Mouse (Mus musculus) forebrain, embryonic 13.5 days (tissue): ENCODE results near the gene Fbxl7. TPM values are rescaled to one million over a fixed set of nuclear protein-coding genes. Genes with fewer than 3 reads are reported as not detected.

Experiments
- ATAC-seq: fragments of 200-750 bp; cut with Nextera tagmentation; 2 replicates; pipeline ENCODE4 v1.8.0; 2017
- H3K27ac ChIP-seq: fragments of 300-500 bp; sonication (generic); 2 replicates; pipeline ENCODE4 v1.5.1; 2015; ENCODE audit warnings: inconsistent platforms, mild to moderate bottlenecking, moderate library complexity
- H3K27me3 ChIP-seq: fragments of 300-500 bp; sonication (generic); 2 replicates; pipeline ENCODE4 v1.6.1; 2015; ENCODE audit warnings: mild to moderate bottlenecking, inconsistent platforms
- H3K36me3 ChIP-seq: fragments of 300-500 bp; sonication (generic); 2 replicates; pipeline ENCODE4 v1.6.1; 2015; ENCODE audit warnings: mild to moderate bottlenecking, inconsistent platforms; ENCODE audit not compliant: poor library complexity, severe bottlenecking
- H3K4me1 ChIP-seq: fragments of 300-500 bp; sonication (generic); 2 replicates; pipeline ENCODE4 v1.6.1; 2015; ENCODE audit warnings: inconsistent platforms
- H3K4me2 ChIP-seq: fragments of 300-500 bp; sonication (generic); 2 replicates; pipeline ENCODE4 v1.6.1; 2015; ENCODE audit warnings: inconsistent platforms, mild to moderate bottlenecking, moderate library complexity
- H3K4me3 ChIP-seq: fragments of 300-500 bp; sonication (generic); 2 replicates; pipeline ENCODE4 v1.5.1; 2015; ENCODE audit warnings: mild to moderate bottlenecking, inconsistent platforms
- H3K9ac ChIP-seq: fragments of 300-500 bp; sonication (generic); 2 replicates; pipeline ENCODE4 v1.6.1; 2015; ENCODE audit warnings: mild to moderate bottlenecking, inconsistent platforms
- H3K9me3 ChIP-seq: fragments of 300-500 bp; sonication (generic); replicated peaks from 2 replicates; pipeline ENCODE4 v1.6.1; 2016; ENCODE audit warnings: inconsistent platforms
- WGBS: fragments of 180-500 bp; shearing (Covaris S2); methylation state at CpG from one replicate; pipeline ENCODE4 v1.1.7; 2015; 5-methylcytosine and 5-hydroxymethylcytosine counted together
- polyA plus RNA-seq: library from polyadenylated mRNA; unstranded; fragments of >200 nt; fragmentation: Nextera tagmentation; extraction: Ambion mirVana; gene quantifications from 2 replicates; pipeline ENCODE4 v1.2.1, GENCODE M21; 2015

Gene Fbxl7
- polyA plus RNA-seq, 1 experiment from 2014 or later = 7.4 TPM

GRCm38 (mm10) chr15:26579947-26580709 lies 315.3 kb downstream of the Fbxl7 start:
- Histone ChIP-seq H3K9me3 (no peaks in the 10 kb centered on the region), H3K27me3 (no peaks in the 10 kb centered on the region), H3K36me3 (no peaks in the 10 kb centered on the region), H3K4me1 (no peaks in the 10 kb centered on the region), H3K4me3 (no peak overlapping the region), H3K9ac (no peak overlapping the region), H3K4me2 (no peak overlapping the region), H3K27ac (no peak overlapping the region)
- 0 out of 2 replicates have a peak, but pooled peaks have one; percentile 13 for ATAC-seq
- WGBS = 87% methylated on average over 8 of the region's 8 CpGs

GRCm38 (mm10) chr15:26578500-26578899 lies 316.9 kb downstream of the Fbxl7 start:
- ATAC-seq = no peak
- Histone ChIP-seq H3K4me1 (no peaks in the 10 kb centered on the region), H3K9ac (no peak overlapping the region)

GRCm38 (mm10) chr15:26566076-26566475 lies 329.3 kb downstream of the Fbxl7 start:
- H3K4me3 ChIP-seq = no peak overlapping the region
- H3K4me2 ChIP-seq = no peak overlapping the region
- H3K27ac ChIP-seq = no peak overlapping the region
- no peak for ATAC-seq
- 91% methylated on average over 2 of the region's 2 CpGs for WGBS
- no peaks in the 10 kb centered on the region for H3K27me3 ChIP-seq
- no peaks in the 10 kb centered on the region for H3K4me1 ChIP-seq
- no peak overlapping the region for H3K9ac ChIP-seq
- H3K9me3 ChIP-seq = no peaks in the 10 kb centered on the region
- H3K36me3 ChIP-seq = no peaks in the 10 kb centered on the region

More at GRCm38 (mm10) chr15:26578500-26578899, 316.9 kb downstream of the Fbxl7 start:
- Histone ChIP-seq H3K27me3 (no peaks in the 10 kb centered on the region), H3K4me2 (no peak overlapping the region), H3K27ac (no peak overlapping the region), H3K4me3 (no peak overlapping the region), H3K36me3 (no peaks in the 10 kb centered on the region), H3K9me3 (no peaks in the 10 kb centered on the region)
- WGBS = 89% methylated on average over 1 of the region's 1 CpGs

- peaks cover 5% of the 10 kb centered on the region for H3K36me3 ChIP-seq
- H3K4me3 ChIP-seq = no peak overlapping the region
- 16% methylated on average over 10 of the region's 10 CpGs for WGBS
- no peak overlapping the region for H3K27ac ChIP-seq
- no peak overlapping the region for H3K9ac ChIP-seq
- H3K9me3 ChIP-seq = no peaks in the 10 kb centered on the region
- ATAC-seq = no peak
- no peak overlapping the region for H3K4me2 ChIP-seq
- no peaks in the 10 kb centered on the region for H3K4me1 ChIP-seq
- H3K27me3 ChIP-seq = no peaks in the 10 kb centered on the region
Observed at GRCm38 (mm10) chr15:26553620-26554019, 341.8 kb downstream of the Fbxl7 start.

- 20% methylated on average over 3 of the region's 3 CpGs for WGBS
- no peak overlapping the region for H3K27ac ChIP-seq
- H3K9me3 ChIP-seq = no peaks in the 10 kb centered on the region
- peaks cover 10% of the 10 kb centered on the region for H3K4me1 ChIP-seq
- H3K4me3 ChIP-seq = no peak overlapping the region
- H3K4me2 ChIP-seq = no peak overlapping the region
- H3K36me3 ChIP-seq = no peaks in the 10 kb centered on the region
- peak; percentile 80 for ATAC-seq
- no peak overlapping the region for H3K9ac ChIP-seq
- H3K27me3 ChIP-seq = peaks cover 24% of the 10 kb centered on the region
Observed at GRCm38 (mm10) chr15:26533997-26534700, 361.2 kb downstream of the Fbxl7 start.

GRCm38 (mm10) chr15:26519220-26519631 lies 376.2 kb downstream of the Fbxl7 start:
- no peak overlapping the region for H3K9ac ChIP-seq
- WGBS = 48% methylated on average over 6 of the region's 6 CpGs
- H3K4me3 ChIP-seq = no peak overlapping the region
- no peak overlapping the region for H3K27ac ChIP-seq
- H3K36me3 ChIP-seq = no peaks in the 10 kb centered on the region
- peak; percentile 88 for ATAC-seq
- peaks cover 7% of the 10 kb centered on the region; the same call in 1 of the 2 replicates for H3K4me1 ChIP-seq
- H3K27me3 ChIP-seq = no peaks in the 10 kb centered on the region
- H3K4me2 ChIP-seq = no peak overlapping the region
- H3K9me3 ChIP-seq = no peaks in the 10 kb centered on the region

GRCm38 (mm10) chr15:26501024-26501423 lies 394.4 kb downstream of the Fbxl7 start:
- H3K27me3 ChIP-seq = no peaks in the 10 kb centered on the region
- no peaks in the 10 kb centered on the region for H3K36me3 ChIP-seq
- H3K27ac ChIP-seq = no peak overlapping the region
- H3K9ac ChIP-seq = no peak overlapping the region
- no peak overlapping the region for H3K4me2 ChIP-seq
- H3K4me3 ChIP-seq = no peak overlapping the region
- no peak for ATAC-seq
- H3K4me1 ChIP-seq = no peaks in the 10 kb centered on the region
- H3K9me3 ChIP-seq = no peaks in the 10 kb centered on the region
- 89% methylated on average over 4 of the region's 4 CpGs for WGBS
